Mouse (Mus musculus): ENCODE results near the gene Crhbp. TPM values are rescaled to one million over a fixed set of nuclear protein-coding genes. Genes with fewer than 3 reads are reported as not detected.

Gene Crhbp
- polyA plus RNA-seq, 1 experiment from 2014 or later: 0.64 TPM

GRCm38 (mm10) chr13:95470970-95471369 lies 26.2 kb upstream of the Crhbp start:
- DNase-seq (ENCODE audit: low spot score) (no peak), ATAC-seq (ENCODE audit: low read depth) (no peak)
- no peak overlapping the region for H3K4me3 ChIP-seq (ENCODE audit: low read depth, low read length)
- 42% methylated on average over 2 of the region's 2 CpGs for WGBS
- H3K36me3 ChIP-seq (ENCODE audit: control insufficient read depth, insufficient read depth, low read length): no peaks in the 10 kb centered on the region
- H3K4me1 ChIP-seq (ENCODE audit: control insufficient read depth, insufficient read depth, low read length): no peaks in the 10 kb centered on the region
- H3K4me2 ChIP-seq (ENCODE audit: low read depth, low read length): no peak overlapping the region
- H3K9ac ChIP-seq (ENCODE audit: low read depth, low read length): no peak overlapping the region
- no peak overlapping the region for H3K27ac ChIP-seq (replicated peaks; ENCODE audit: low read depth, low read length)
- H3K9me3 ChIP-seq (ENCODE audit: control insufficient read depth, low read length): no peaks in the 10 kb centered on the region
- H3K27me3 ChIP-seq (replicated peaks; ENCODE audit: control insufficient read depth, insufficient read depth, low read length): no peaks in the 10 kb centered on the region

- peak; percentile 69 for DNase-seq (ENCODE audit: low spot score)
- Histone ChIP-seq H3K27me3 (replicated peaks; ENCODE audit: control insufficient read depth, insufficient read depth, low read length) (0 out of 2 replicates have a peak, but pooled peaks cover 4% of the 10 kb centered on the region), H3K4me2 (ENCODE audit: low read depth, low read length) (no peak overlapping the region), H3K27ac (replicated peaks; ENCODE audit: low read depth, low read length) (no peak overlapping the region), H3K36me3 (ENCODE audit: control insufficient read depth, insufficient read depth, low read length) (no peaks in the 10 kb centered on the region), H3K9me3 (ENCODE audit: control insufficient read depth, low read length) (no peaks in the 10 kb centered on the region), H3K4me1 (ENCODE audit: control insufficient read depth, insufficient read depth, low read length) (no peaks in the 10 kb centered on the region), H3K9ac (ENCODE audit: low read depth, low read length) (no peak overlapping the region), H3K4me3 (ENCODE audit: low read depth, low read length) (no peak overlapping the region)
- peak; percentile 26; the same call in 1 of the 2 replicates for ATAC-seq (ENCODE audit: low read depth)
- whole genome bisulfite sequencing: 45% methylated on average over 2 of the region's 2 CpGs
These were observed 6.8 kb upstream of the Crhbp start for GRCm38 (mm10) chr13:95451529-95451928.

DNA sequence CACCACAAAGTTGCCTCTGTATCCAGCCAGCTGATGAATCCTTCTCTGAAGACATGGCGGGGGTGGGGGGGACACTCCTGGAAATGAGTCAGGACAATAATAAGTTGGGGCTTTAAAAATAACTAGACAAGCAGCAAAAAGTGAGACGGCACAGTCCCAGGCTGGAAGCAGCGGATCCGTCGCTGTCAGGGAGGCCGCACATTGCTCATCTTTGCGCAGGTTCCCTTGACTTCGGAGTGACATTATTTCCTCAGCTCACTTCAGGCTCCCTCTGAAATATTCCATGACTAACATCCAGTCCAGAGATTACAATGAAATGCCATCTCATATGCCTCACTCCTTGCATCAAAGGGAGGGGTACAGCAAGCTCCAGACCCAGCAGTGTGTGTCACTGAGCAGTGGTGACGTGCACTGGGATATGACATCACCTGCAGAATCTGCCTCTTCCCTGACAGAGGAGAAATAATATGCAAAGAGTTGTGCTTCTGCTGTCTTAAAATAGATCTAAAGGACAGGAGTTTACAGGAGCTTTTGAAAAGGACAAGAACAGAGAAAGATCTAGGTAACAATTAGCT lies 6.0 kb upstream of the Crhbp start:
- no peak overlapping the region for H3K27ac ChIP-seq (replicated peaks; ENCODE audit: low read depth, low read length)
- H3K4me3 ChIP-seq (ENCODE audit: low read depth, low read length): no peak overlapping the region
- no peak overlapping the region for H3K4me2 ChIP-seq (ENCODE audit: low read depth, low read length)
- WGBS: 88% methylated on average over 9 of the region's 9 CpGs
- H3K36me3 ChIP-seq (ENCODE audit: control insufficient read depth, insufficient read depth, low read length): no peaks in the 10 kb centered on the region
- DNase-seq (ENCODE audit: low spot score): no peak
- no peak overlapping the region for H3K9ac ChIP-seq (ENCODE audit: low read depth, low read length)
- peaks cover 4% of the 10 kb centered on the region; the same call in 1 of the 2 replicates for H3K27me3 ChIP-seq (replicated peaks; ENCODE audit: control insufficient read depth, insufficient read depth, low read length)
- no peak for ATAC-seq (ENCODE audit: low read depth)
- no peaks in the 10 kb centered on the region for H3K9me3 ChIP-seq (ENCODE audit: control insufficient read depth, low read length)
- H3K4me1 ChIP-seq (ENCODE audit: control insufficient read depth, insufficient read depth, low read length): no peaks in the 10 kb centered on the region

- peaks cover 12% of the 10 kb centered on the region for H3K27me3 ChIP-seq (replicated peaks; ENCODE audit: control insufficient read depth, insufficient read depth, low read length)
- H3K4me2 ChIP-seq (ENCODE audit: low read depth, low read length): no peak overlapping the region
- no peak overlapping the region for H3K9ac ChIP-seq (ENCODE audit: low read depth, low read length)
- H3K27ac ChIP-seq (replicated peaks; ENCODE audit: low read depth, low read length): no peak overlapping the region
- DNase-seq (ENCODE audit: low spot score) (no peak), ATAC-seq (ENCODE audit: low read depth) (no peak)
- H3K9me3 ChIP-seq (ENCODE audit: control insufficient read depth, low read length): no peaks in the 10 kb centered on the region
- WGBS: 63% methylated on average over 3 of the region's 3 CpGs
- H3K4me1 ChIP-seq (ENCODE audit: control insufficient read depth, insufficient read depth, low read length): no peaks in the 10 kb centered on the region
- H3K4me3 ChIP-seq (ENCODE audit: low read depth, low read length): no peak overlapping the region
- H3K36me3 ChIP-seq (ENCODE audit: control insufficient read depth, insufficient read depth, low read length): no peaks in the 10 kb centered on the region
These were observed 5.0 kb upstream of the Crhbp start for GRCm38 (mm10) chr13:95449730-95450129.

DNA sequence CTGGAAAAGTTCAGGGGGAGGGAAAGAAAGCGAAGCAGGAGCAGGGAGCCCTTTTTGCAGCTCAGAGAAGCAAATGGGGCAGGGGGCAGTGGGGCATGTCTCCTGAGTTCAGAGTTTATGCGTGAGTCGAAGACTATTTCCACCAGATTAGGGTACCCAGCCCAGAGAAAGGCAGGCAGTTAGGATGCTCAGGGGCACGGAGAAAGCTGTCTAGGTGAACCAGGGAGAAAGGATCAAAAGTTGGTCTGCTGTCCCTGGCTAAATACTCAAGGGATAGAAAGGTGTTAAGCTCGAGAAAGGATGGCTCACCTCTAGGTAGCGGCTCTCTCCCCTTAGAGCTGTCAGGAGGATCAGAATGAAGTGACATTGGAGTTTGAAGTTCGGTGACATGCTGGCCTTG lies 433 bp downstream of the Crhbp start:
- H3K9me3 ChIP-seq (ENCODE audit: control insufficient read depth, low read length): no peaks in the 10 kb centered on the region
- ATAC-seq (ENCODE audit: low read depth) (no peak), DNase-seq (ENCODE audit: low spot score) (no peak)
- H3K27me3 ChIP-seq (replicated peaks; ENCODE audit: control insufficient read depth, insufficient read depth, low read length): peaks cover 45% of the 10 kb centered on the region
- H3K4me1 ChIP-seq (ENCODE audit: control insufficient read depth, insufficient read depth, low read length): peaks cover 12% of the 10 kb centered on the region
- H3K4me2 ChIP-seq (ENCODE audit: low read depth, low read length): peak overlapping the region; percentile 89
- 9% methylated on average over 7 of the region's 7 CpGs for WGBS
- H3K27ac ChIP-seq (replicated peaks; ENCODE audit: low read depth, low read length): no peak overlapping the region
- no peaks in the 10 kb centered on the region for H3K36me3 ChIP-seq (ENCODE audit: control insufficient read depth, insufficient read depth, low read length)
- peak overlapping the region; percentile 54 for H3K9ac ChIP-seq (ENCODE audit: low read depth, low read length)
- peak overlapping the region; percentile 43 for H3K4me3 ChIP-seq (ENCODE audit: low read depth, low read length)

DNA sequence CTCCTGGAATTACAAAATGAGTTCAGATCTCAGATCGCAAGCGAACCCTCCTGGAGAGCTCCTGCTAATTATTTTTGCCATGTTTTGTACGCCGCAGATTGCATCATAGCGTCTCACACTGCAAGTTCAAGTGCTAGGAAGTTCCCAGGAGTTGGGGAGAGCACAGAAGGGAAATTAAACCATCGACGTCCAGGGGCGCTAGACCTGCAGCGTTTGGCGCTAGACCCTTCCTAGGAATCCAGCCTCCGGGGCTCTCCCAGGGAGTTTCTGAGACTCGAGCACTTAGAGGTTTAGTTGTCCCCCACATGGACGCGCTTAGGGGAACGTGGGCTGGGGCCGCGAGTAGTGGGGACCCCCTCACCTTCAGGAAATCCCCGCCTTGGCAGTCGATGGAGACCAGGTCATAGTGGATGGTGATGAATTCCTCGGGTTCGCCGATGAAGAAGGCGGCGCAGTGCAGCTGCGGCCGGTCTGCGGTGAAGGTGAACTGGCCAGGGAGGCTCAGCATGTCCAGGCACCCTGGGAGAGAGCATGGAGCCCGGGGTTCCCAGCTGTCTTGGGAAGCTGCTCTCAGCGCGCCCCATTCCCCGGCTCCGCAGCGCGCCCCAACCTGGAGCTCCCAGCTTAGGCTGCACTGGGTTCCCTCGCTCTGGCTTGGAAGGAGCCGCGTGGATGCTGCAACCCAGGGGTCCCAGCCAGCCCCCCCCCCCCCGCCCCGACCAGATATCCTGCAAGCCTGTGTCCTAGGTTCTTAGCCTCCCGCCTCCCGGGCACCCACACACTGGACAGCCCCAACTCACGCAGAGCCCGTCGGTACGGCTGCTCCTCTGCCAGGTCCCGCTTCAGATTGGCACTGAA lies 1.1 kb downstream of the Crhbp start:
- no peaks in the 10 kb centered on the region for H3K9me3 ChIP-seq (ENCODE audit: control insufficient read depth, low read length)
- H3K36me3 ChIP-seq (ENCODE audit: control insufficient read depth, insufficient read depth, low read length): no peaks in the 10 kb centered on the region
- H3K9ac ChIP-seq (ENCODE audit: low read depth, low read length): peak overlapping the region; percentile 54
- DNase-seq (ENCODE audit: low spot score) (peak; percentile 76), ATAC-seq (ENCODE audit: low read depth) (peak; percentile 75)
- H3K4me2 ChIP-seq (ENCODE audit: low read depth, low read length): peak overlapping the region; percentile 89
- H3K4me1 ChIP-seq (ENCODE audit: control insufficient read depth, insufficient read depth, low read length): peaks cover 12% of the 10 kb centered on the region
- H3K27ac ChIP-seq (replicated peaks; ENCODE audit: low read depth, low read length): no peak overlapping the region
- H3K4me3 ChIP-seq (ENCODE audit: low read depth, low read length): peak overlapping the region; percentile 43
- 1% methylated on average over 43 of the region's 46 CpGs for WGBS
- H3K27me3 ChIP-seq (replicated peaks; ENCODE audit: control insufficient read depth, insufficient read depth, low read length): peaks cover 45% of the 10 kb centered on the region

DNA sequence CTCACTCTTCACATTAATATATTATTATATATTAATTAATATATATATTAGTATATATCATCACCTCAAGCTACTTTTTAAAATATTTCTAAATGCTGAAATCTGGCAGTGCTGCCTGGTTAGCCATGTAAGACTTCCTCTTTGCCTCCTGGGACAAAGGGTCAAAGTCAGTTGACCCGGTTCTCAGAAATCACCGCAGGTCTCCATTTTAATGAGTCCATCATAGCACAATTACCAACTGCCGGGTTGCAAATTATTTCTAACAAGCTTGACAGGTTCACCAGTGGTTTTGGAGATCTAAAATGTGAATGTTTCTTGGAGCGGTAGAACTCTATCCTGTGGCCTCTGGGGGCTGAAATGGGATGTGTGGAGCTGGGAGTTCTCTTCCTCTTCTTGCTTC lies 1.8 kb downstream of the Crhbp start:
- DNase-seq (ENCODE audit: low spot score) (peak; percentile 16), ATAC-seq (ENCODE audit: low read depth) (peak; percentile 37; the same call in 1 of the 2 replicates)
- Histone ChIP-seq H3K4me2 (ENCODE audit: low read depth, low read length) (peak overlapping the region; percentile 89), H3K27ac (replicated peaks; ENCODE audit: low read depth, low read length) (no peak overlapping the region), H3K9me3 (ENCODE audit: control insufficient read depth, low read length) (no peaks in the 10 kb centered on the region), H3K27me3 (replicated peaks; ENCODE audit: control insufficient read depth, insufficient read depth, low read length) (peaks cover 45% of the 10 kb centered on the region), H3K4me3 (ENCODE audit: low read depth, low read length) (peak overlapping the region; percentile 43), H3K9ac (ENCODE audit: low read depth, low read length) (no peak overlapping the region), H3K4me1 (ENCODE audit: control insufficient read depth, insufficient read depth, low read length) (peaks cover 12% of the 10 kb centered on the region), H3K36me3 (ENCODE audit: control insufficient read depth, insufficient read depth, low read length) (no peaks in the 10 kb centered on the region)
- 13% methylated on average over 4 of the region's 4 CpGs for WGBS

DNA sequence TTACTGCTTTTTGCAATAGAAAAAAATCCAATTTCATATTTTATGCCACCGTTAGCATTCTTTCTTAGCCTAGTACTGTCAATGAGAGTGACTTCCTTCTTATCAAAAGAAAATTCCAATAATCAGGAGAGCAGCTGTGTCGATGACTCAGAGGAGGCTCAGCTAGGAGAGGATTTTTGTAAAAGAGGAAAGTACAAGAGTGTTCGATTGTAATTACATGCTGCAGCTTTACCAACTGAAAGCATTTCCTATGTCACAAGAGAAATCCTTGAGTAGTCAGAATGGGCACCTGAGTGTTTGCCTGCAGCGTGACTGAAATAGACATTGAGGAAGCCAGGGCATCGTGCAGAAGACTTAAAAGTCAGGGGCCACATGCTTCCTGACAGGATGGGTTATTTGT lies 5.2 kb downstream of the Crhbp start:
- DNase-seq (ENCODE audit: low spot score) (no peak), ATAC-seq (ENCODE audit: low read depth) (no peak)
- H3K27me3 ChIP-seq (replicated peaks; ENCODE audit: control insufficient read depth, insufficient read depth, low read length): peaks cover 31% of the 10 kb centered on the region
- peaks cover 12% of the 10 kb centered on the region for H3K4me1 ChIP-seq (ENCODE audit: control insufficient read depth, insufficient read depth, low read length)
- no peak overlapping the region for H3K4me2 ChIP-seq (ENCODE audit: low read depth, low read length)
- H3K36me3 ChIP-seq (ENCODE audit: control insufficient read depth, insufficient read depth, low read length): no peaks in the 10 kb centered on the region
- no peak overlapping the region for H3K27ac ChIP-seq (replicated peaks; ENCODE audit: low read depth, low read length)
- H3K9ac ChIP-seq (ENCODE audit: low read depth, low read length): no peak overlapping the region
- 74% methylated on average over 5 of the region's 5 CpGs for WGBS
- H3K4me3 ChIP-seq (ENCODE audit: low read depth, low read length): no peak overlapping the region
- H3K9me3 ChIP-seq (ENCODE audit: control insufficient read depth, low read length): no peaks in the 10 kb centered on the region

Measured in embryonic facial prominence, embryonic 14.5 days (tissue).